Mouse (Mus musculus) urinary bladder, postnatal 36 days (tissue): ENCODE data around the gene Tmem63b.

Experiments
- DNase-seq, 2 experiments: peaks; one replicate each; pipeline ENCODE4 v3.0.0; 2022; ENCODE audit warnings: low spot score in 2 of 2, mixed read lengths in 1 of 2

Gene Tmem63b

GRCm38 (mm10) chr17:45706796-45707195 lies 20.1 kb upstream of the Tmem63b start:
- DNase-seq, result no peak

- DNase-seq, result no peak
Observed at GRCm38 (mm10) chr17:45703187-45703586, 16.5 kb upstream of the Tmem63b start.

GRCm38 (mm10) chr17:45702254-45702653 lies 15.5 kb upstream of the Tmem63b start:
- DNase-seq, result peak in 1 of 2 experiments; percentile 40

- DNase-seq, result no peak
Observed at GRCm38 (mm10) chr17:45701236-45701591, 14.5 kb upstream of the Tmem63b start.

- no peak for DNase-seq
Observed at GRCm38 (mm10) chr17:45700496-45701235, 14.0 kb upstream of the Tmem63b start.

- no peak for DNase-seq
Observed at GRCm38 (mm10) chr17:45699039-45699740, 12.5 kb upstream of the Tmem63b start.

GRCm38 (mm10) chr17:45698368-45698767 lies 11.7 kb upstream of the Tmem63b start:
- DNase-seq, result no peak

GRCm38 (mm10) chr17:45696981-45697380 lies 10.3 kb upstream of the Tmem63b start:
- DNase-seq, result no peak

GRCm38 (mm10) chr17:45695227-45696120 lies 8.8 kb upstream of the Tmem63b start:
- DNase-seq, result no peak

- DNase-seq, result no peak
Observed at GRCm38 (mm10) chr17:45693812-45694565, 7.3 kb upstream of the Tmem63b start.

GRCm38 (mm10) chr17:45692159-45692558 lies 5.5 kb upstream of the Tmem63b start:
- DNase-seq, result no peak

- no peak for DNase-seq
Observed at GRCm38 (mm10) chr17:45690044-45690443, 3.3 kb upstream of the Tmem63b start.

GRCm38 (mm10) chr17:45689120-45689519 lies 2.4 kb upstream of the Tmem63b start:
- DNase-seq, result no peak

GRCm38 (mm10) chr17:45686093-45686619 lies 549 bp downstream of the Tmem63b start, which contains the start of gene Mrpl14:
Gene Mrpl14, plus strand, starts transcription at chr17:45686322.
- peak; percentile 86 to 88 for DNase-seq

- DNase-seq, result peak in 1 of 2 experiments; percentile 36
Observed at GRCm38 (mm10) chr17:45685171-45686092, 1.3 kb downstream of the Tmem63b start.

GRCm38 (mm10) chr17:45684667-45685131 lies 2.0 kb downstream of the Tmem63b start:
- DNase-seq, result peak; percentile 41 to 60

- DNase-seq, result no peak
Observed at GRCm38 (mm10) chr17:45682843-45683242, 3.9 kb downstream of the Tmem63b start.

- DNase-seq, result no peak
Observed at GRCm38 (mm10) chr17:45681588-45681987, 5.1 kb downstream of the Tmem63b start.

GRCm38 (mm10) chr17:45680391-45680980 lies 6.2 kb downstream of the Tmem63b start:
- DNase-seq, result no peak
